Mouse (Mus musculus): ENCODE results near the gene Kcnh2. TPM values are rescaled to one million over a fixed set of nuclear protein-coding genes. Genes with fewer than 3 reads are reported as not detected.

Gene Kcnh2
- polyA plus RNA-seq, 1 experiment from 2014 or later = 4.9 TPM

DNA sequence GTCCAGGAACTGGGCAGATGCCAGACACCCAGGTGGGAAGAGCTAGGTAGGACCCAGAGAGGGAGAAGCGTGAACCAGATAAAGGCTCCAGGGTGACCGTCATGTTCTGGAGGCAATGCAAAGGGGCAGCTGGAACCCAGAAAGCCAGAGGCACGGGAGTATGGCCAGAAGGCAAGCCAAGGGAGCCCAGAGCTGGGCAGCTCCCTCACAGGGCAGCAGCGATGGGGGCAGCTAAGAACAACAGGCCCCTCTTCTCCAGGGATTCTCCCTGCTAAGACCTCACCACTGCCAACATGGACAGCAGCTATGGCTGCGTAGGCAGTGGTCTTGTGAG, 21.5 kb downstream of the Kcnh2 start:
- peak overlapping the region; percentile 84 for H3K4me2 ChIP-seq
- H3K36me3 ChIP-seq = 0 out of 2 replicates have a peak, but pooled peaks cover 6% of the 10 kb centered on the region
- H3K27ac ChIP-seq = peak overlapping the region; percentile 75
- H3K4me3 ChIP-seq (replicated peaks) = peak overlapping the region; percentile 39; the same call in 1 of the 2 replicates
- no peak overlapping the region for H3K9ac ChIP-seq (replicated peaks)
- ATAC-seq (ENCODE audit: insufficient number of reproducible peaks, insufficient read depth, low FRiP score, low TSS enrichment, low read depth) = no peak
- H3K4me1 ChIP-seq (replicated peaks) = peaks cover 24% of the 10 kb centered on the region
- no peaks in the 10 kb centered on the region for H3K9me3 ChIP-seq
- H3K27me3 ChIP-seq = peaks cover 28% of the 10 kb centered on the region
- WGBS = 34% methylated on average over 5 of the region's 5 CpGs

DNA sequence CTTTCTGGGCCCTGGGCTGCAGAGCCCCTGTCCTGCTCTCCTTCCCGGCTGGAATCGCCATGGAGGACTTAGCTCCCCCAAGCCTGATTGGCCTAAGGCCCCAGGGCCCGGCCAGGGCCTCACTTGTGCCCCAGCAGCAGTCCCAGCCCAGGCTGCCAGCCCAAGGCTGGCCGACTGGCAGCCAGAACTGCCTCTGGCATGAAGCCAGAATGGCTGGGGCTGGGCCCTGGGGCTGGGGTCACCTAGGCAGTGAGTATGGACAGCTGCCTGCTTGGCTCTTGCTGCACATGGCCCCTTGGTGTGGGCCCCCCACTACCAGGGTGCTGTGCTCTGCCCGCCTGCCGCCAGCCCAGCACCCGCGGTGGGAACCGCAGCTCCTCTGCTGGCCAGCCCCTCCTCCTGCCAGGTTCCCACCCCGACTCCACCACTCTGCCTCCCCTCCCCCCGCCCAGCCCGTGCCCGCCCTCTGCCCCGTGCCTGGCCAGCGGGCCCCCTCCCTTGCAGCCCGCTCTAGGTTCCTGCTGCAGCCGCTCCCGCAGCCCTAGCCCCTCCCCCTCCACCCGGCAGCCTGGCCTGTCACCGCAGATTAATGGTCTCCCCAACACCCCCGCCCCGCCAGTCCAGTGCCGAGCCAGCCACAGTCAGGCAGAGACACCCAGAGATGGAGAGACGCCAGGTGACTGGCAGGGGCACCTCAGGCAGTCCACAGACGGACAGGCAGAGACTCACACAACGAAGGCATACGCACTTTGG, 22.0 kb downstream of the Kcnh2 start:
- Histone ChIP-seq H3K36me3 (0 out of 2 replicates have a peak, but pooled peaks cover 6% of the 10 kb centered on the region), H3K9me3 (no peaks in the 10 kb centered on the region), H3K9ac (replicated peaks) (peak overlapping the region; percentile 60), H3K27me3 (peaks cover 34% of the 10 kb centered on the region), H3K4me2 (peak overlapping the region; percentile 84), H3K4me1 (replicated peaks) (peaks cover 24% of the 10 kb centered on the region), H3K4me3 (replicated peaks) (peak overlapping the region; percentile 39), H3K27ac (peak overlapping the region; percentile 75)
- WGBS = 5% methylated on average over 26 of the region's 27 CpGs
- ATAC-seq (ENCODE audit: insufficient number of reproducible peaks, insufficient read depth, low FRiP score, low TSS enrichment, low read depth) = peak; percentile 76

DNA sequence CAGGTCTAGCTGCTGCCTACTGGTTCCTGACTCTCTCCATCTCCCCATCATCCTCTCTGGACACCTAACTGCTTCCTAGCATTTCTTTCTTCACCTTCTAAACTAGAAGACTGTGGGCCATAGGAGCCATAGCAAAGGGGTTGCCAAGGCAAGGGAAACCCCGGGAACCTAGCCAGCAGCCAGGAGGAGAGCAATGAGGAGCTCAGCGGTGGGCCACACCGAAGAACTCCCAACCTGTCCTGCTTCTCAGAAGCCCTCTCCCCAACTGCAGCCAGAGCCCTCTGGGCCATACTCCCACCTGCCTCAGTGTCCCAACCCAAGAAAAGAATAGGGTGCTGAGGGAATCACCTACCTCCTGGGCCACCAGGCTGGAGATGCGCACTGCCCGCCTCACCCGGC, 22.6 kb downstream of the Kcnh2 start:
- Histone ChIP-seq H3K36me3 (0 out of 2 replicates have a peak, but pooled peaks cover 6% of the 10 kb centered on the region), H3K4me3 (replicated peaks) (peak overlapping the region; percentile 39), H3K27ac (peak overlapping the region; percentile 75), H3K4me2 (peak overlapping the region; percentile 84), H3K4me1 (replicated peaks) (peaks cover 24% of the 10 kb centered on the region), H3K9ac (replicated peaks) (peak overlapping the region; percentile 60), H3K9me3 (no peaks in the 10 kb centered on the region), H3K27me3 (peaks cover 40% of the 10 kb centered on the region)
- ATAC-seq (ENCODE audit: insufficient number of reproducible peaks, insufficient read depth, low FRiP score, low TSS enrichment, low read depth) = no peak
- 68% methylated on average over 6 of the region's 6 CpGs for WGBS

DNA sequence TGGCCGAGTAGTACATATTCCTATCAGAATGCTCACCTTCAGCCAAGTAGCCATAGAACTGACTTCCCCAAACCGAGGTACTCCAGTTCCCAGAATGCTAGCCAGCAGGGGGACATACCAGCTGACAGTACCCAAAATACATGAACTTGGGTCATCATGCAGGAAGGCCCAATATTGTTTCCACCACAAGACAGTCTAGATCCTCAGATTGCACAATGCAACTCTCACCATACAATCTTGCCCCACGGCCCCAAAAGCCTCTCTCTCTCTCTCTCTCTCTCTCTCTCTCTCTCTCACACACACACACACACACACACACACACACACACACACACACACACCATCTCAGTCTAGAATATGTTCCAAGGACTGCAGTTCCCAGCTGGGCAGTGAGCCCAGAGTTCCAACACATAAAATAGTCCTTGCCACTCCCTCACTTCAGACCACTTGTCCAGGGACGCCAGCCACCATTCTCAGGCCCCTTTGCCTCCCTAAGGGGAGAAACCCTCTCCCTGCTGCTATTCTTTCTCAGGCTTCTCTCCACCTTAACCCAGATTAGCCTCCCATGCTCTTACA, 24.5 kb downstream of the Kcnh2 start:
- Histone ChIP-seq H3K4me1 (replicated peaks) (peaks cover 33% of the 10 kb centered on the region), H3K4me2 (no peak overlapping the region), H3K36me3 (0 out of 2 replicates have a peak, but pooled peaks cover 6% of the 10 kb centered on the region), H3K9me3 (no peaks in the 10 kb centered on the region), H3K27ac (no peak overlapping the region), H3K9ac (replicated peaks) (no peak overlapping the region), H3K4me3 (replicated peaks) (no peak overlapping the region), H3K27me3 (peaks cover 50% of the 10 kb centered on the region)
- 67% methylated on average over 3 of the region's 4 CpGs for WGBS
- ATAC-seq (ENCODE audit: insufficient number of reproducible peaks, insufficient read depth, low FRiP score, low TSS enrichment, low read depth) = no peak

DNA sequence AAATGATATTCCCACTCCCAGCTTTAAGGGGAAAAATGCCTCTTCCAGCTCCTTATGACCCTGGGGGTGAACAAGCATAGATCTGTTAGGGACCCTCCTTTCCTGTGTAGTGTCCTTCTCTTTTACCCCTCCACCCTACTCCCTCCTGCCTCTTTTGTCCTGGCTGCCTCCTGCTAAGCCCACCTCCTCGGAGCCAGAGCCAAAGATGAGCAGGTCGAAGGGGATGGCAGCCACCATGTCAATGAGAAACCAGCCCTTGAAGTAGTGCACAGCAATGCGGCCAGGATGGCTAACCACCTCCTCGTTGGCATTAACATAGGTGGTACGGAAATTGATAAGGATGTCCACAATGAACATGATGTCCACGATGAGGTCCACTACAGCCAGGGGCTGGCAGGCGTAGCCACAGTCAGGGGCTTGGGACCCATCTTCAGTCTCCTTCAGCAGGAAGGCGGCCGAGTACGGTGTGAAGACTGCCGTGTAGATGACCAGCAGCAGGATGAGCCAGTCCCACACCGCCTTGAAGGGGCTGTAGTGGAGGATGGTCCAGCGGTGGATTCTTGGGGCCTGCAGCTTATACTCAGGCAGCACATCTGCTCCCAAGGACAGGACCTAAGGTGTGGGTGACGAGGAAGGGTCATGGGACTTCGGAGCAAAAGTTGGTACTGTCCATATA, 25.1 kb downstream of the Kcnh2 start:
- H3K36me3 ChIP-seq = no peaks in the 10 kb centered on the region
- no peak for ATAC-seq (ENCODE audit: insufficient number of reproducible peaks, insufficient read depth, low FRiP score, low TSS enrichment, low read depth)
- H3K4me1 ChIP-seq (replicated peaks) = peaks cover 39% of the 10 kb centered on the region
- H3K4me3 ChIP-seq (replicated peaks) = no peak overlapping the region
- no peak overlapping the region for H3K9ac ChIP-seq (replicated peaks)
- H3K27me3 ChIP-seq = peaks cover 50% of the 10 kb centered on the region
- H3K27ac ChIP-seq = no peak overlapping the region
- no peak overlapping the region for H3K4me2 ChIP-seq
- H3K9me3 ChIP-seq = no peaks in the 10 kb centered on the region
- WGBS = 93% methylated on average over 15 of the region's 15 CpGs

DNA sequence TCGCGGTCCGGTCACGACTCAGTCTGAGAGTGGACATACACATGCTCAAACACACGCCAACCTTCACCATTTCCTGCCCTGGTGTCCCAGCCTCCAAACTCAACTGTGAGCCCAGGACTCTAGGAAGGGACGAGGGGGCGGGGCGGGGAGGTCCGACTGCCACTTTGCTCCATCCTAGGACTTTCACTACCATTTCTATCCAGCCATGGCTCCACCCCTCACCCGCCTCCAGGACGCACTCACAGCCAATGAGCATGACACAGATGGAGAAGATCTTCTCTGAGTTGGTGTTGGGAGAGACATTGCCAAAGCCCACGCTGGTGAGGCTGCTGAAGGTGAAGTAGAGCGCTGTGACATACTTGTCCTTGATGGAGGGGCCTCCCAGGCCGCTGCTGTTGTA, 26.2 kb downstream of the Kcnh2 start:
- ATAC-seq (ENCODE audit: insufficient number of reproducible peaks, insufficient read depth, low FRiP score, low TSS enrichment, low read depth) = no peak
- no peaks in the 10 kb centered on the region for H3K9me3 ChIP-seq
- H3K27me3 ChIP-seq = peaks cover 50% of the 10 kb centered on the region
- WGBS = 35% methylated on average over 14 of the region's 14 CpGs
- peaks cover 49% of the 10 kb centered on the region for H3K4me1 ChIP-seq (replicated peaks)
- H3K36me3 ChIP-seq = no peaks in the 10 kb centered on the region
- peak overlapping the region; percentile 32 for H3K4me2 ChIP-seq
- no peak overlapping the region for H3K9ac ChIP-seq (replicated peaks)
- H3K27ac ChIP-seq = no peak overlapping the region
- no peak overlapping the region for H3K4me3 ChIP-seq (replicated peaks)

DNA sequence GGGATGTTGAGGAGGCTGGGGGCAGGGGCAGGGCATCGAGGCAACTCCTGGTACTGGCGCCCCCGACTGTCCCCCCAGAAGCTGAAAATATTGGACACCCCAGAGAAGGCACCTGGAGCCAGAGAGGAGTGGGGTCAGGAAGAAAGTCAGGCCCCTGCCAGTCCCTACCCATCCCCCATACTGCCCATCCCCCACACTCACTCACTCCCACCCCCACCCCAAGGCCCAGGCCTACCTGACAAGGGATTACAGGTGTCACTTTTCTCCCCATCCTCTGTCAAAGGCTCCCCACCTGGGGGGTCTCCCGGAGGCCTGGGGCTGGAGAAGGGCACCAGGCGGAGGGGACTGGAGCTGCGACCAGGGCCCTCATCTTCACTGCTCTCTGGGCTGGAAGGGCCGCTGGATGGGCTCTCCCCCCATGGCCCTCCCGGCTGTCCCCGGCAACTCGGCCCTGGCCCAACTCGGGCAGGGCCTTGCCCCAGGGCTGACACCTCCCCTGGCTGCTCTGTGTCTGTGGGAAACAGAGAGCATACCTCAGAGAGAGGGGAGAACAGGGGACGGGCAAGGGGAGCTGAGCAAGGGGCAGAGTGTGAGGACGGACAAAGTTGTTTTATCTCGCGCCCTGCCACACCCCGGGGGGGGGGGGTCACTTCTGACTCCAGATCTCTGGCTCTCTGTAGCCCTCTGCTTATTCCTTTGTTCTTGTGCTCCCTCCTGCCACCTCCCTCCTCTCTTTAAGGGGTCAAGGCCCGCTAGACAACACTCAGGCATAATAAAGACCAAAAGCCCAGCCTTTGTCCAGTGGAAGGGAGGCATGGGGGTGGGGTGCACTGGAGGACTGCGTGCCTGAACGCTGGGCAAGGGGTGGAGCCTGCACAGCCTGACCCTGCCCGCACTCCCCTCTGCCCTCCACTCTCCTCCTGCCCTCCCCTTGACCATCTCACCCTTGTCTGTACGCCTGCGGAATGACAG, 29.4 kb downstream of the Kcnh2 start:
- peak overlapping the region; percentile 5 for H3K4me2 ChIP-seq
- peaks cover 41% of the 10 kb centered on the region for H3K27me3 ChIP-seq
- 9% methylated on average over 22 of the region's 22 CpGs for WGBS
- H3K4me3 ChIP-seq (replicated peaks) = no peak overlapping the region
- no peak for ATAC-seq (ENCODE audit: insufficient number of reproducible peaks, insufficient read depth, low FRiP score, low TSS enrichment, low read depth)
- H3K9ac ChIP-seq (replicated peaks) = peak overlapping the region; percentile 12; the same call in 1 of the 2 replicates
- no peaks in the 10 kb centered on the region for H3K36me3 ChIP-seq
- no peaks in the 10 kb centered on the region for H3K9me3 ChIP-seq
- H3K4me1 ChIP-seq (replicated peaks) = peaks cover 37% of the 10 kb centered on the region
- no peak overlapping the region for H3K27ac ChIP-seq

DNA sequence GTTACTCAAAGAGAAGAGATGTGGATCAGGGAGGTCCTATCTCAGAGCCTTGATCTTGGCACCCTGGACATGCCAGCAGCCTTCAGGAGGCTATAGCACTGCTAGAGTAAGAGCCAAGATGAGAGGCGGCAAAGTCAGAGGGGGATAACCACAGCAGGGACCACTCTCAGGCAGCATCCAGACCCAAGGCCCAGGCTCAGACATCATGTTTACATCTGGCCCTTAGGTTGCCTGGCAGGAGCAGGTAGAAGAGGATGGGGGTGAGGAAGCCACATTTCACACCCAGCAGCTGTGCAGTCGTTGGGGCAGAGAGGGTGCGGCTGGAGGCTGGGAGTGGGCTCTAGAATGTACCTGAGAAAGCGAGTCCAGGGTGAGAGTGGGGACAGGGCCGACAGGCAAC, 30.5 kb downstream of the Kcnh2 start:
- WGBS = 53% methylated on average over 5 of the region's 5 CpGs
- H3K27me3 ChIP-seq = peaks cover 31% of the 10 kb centered on the region
- no peak for ATAC-seq (ENCODE audit: insufficient number of reproducible peaks, insufficient read depth, low FRiP score, low TSS enrichment, low read depth)
- peaks cover 37% of the 10 kb centered on the region for H3K4me1 ChIP-seq (replicated peaks)
- no peaks in the 10 kb centered on the region for H3K9me3 ChIP-seq
- H3K36me3 ChIP-seq = no peaks in the 10 kb centered on the region
- no peak overlapping the region for H3K9ac ChIP-seq (replicated peaks)
- H3K4me3 ChIP-seq (replicated peaks) = no peak overlapping the region
- H3K4me2 ChIP-seq = no peak overlapping the region; the same call in 1 of the 2 replicates
- H3K27ac ChIP-seq = 0 out of 2 replicates have a peak overlapping the region, but pooled peaks have one; percentile 7

DNA sequence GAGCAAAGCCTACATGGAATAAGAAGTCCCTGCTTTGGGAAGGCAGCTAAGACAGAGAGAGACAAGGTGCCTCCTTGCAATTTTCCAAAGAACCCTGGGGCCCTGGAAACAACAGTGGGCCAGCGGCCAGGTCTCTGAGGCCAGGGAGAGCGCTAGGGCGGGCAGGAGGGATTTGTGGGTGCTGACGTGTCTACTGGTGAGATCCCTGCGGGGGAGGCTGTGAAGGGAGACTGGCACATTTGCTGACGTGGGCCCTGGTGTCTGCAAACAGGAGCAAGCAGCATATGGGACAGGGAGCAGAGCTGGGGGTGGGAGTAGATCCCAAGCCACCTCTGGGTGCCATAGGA, 31.0 kb downstream of the Kcnh2 start:
- Histone ChIP-seq H3K9ac (replicated peaks) (no peak overlapping the region), H3K4me2 (peak overlapping the region; percentile 46), H3K27me3 (peaks cover 26% of the 10 kb centered on the region; the same call in 1 of the 2 replicates), H3K27ac (peak overlapping the region; percentile 31; the same call in 1 of the 2 replicates), H3K4me3 (replicated peaks) (peak overlapping the region; percentile 18), H3K36me3 (no peaks in the 10 kb centered on the region), H3K9me3 (no peaks in the 10 kb centered on the region), H3K4me1 (replicated peaks) (peaks cover 34% of the 10 kb centered on the region)
- 43% methylated on average over 6 of the region's 6 CpGs for WGBS
- ATAC-seq (ENCODE audit: insufficient number of reproducible peaks, insufficient read depth, low FRiP score, low TSS enrichment, low read depth) = no peak

DNA sequence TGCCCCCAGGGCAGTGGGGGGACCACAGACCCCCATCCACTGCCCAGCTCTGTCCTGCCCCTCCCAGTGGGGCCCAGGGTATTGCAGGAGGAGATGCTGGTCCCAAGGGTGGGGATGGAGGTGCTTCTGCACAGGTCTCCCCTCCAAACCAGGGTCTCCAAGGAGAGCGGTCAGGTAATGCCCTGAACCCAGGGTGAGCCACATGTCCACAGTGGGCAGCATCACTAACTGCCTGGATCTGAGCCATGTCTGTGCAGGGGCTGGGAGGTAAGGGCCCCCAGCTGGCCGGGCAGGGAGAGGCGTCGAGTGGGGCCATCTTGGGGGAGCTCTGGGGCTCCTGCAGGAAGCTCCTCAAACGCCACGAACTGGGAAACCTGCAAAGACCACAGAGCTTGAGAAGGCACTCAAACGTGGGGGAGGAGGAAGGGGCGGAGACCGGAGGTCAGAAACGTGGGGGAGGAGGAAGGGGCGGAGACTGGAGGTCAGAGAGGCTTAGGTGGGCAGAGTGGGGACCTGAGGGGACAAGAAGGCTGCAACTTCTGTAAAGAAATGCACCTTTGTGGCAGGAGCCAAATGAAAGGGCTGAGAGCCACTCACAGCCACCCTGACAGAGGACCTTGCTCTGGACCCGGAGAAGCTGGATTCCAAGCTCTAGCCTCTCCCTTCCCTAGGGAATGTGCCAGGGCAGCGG, 31.5 kb downstream of the Kcnh2 start:
- no peak for ATAC-seq (ENCODE audit: insufficient number of reproducible peaks, insufficient read depth, low FRiP score, low TSS enrichment, low read depth)
- H3K4me3 ChIP-seq (replicated peaks) = peak overlapping the region; percentile 18
- H3K27ac ChIP-seq = peak overlapping the region; percentile 35; the same call in 1 of the 2 replicates
- H3K4me1 ChIP-seq (replicated peaks) = peaks cover 32% of the 10 kb centered on the region
- no peaks in the 10 kb centered on the region for H3K36me3 ChIP-seq
- H3K9ac ChIP-seq (replicated peaks) = no peak overlapping the region
- 15% methylated on average over 13 of the region's 13 CpGs for WGBS
- peak overlapping the region; percentile 46 for H3K4me2 ChIP-seq
- H3K27me3 ChIP-seq = peaks cover 21% of the 10 kb centered on the region; the same call in 1 of the 2 replicates
- H3K9me3 ChIP-seq = 0 out of 2 replicates have a peak, but pooled peaks cover under 1% of the 10 kb centered on the region

Data from limb, embryonic 12.5 days (tissue).